Mouse (Mus musculus): ENCODE data around the gene Zfp853. TPM values are rescaled to one million over a fixed set of nuclear protein-coding genes. Genes with fewer than 3 reads are reported as not detected.
A peak's percentile ranks its signal among the peaks of the same experiment; 100 is the strongest.

Zfp853 gene
- total and polyA plus RNA-seq, 3 experiments: 0.21 TPM; not detected in 2

- no peak overlapping the region for H3K9ac ChIP-seq (ENCODE audit: insufficient read depth, low read depth)
- in situ Hi-C loops (cut with MboI; ENCODE audit: low pct_ligation_motif_present, low pct_unique_long_range_greater_than_20kb, low sequenced_read_pairs) (loop anchor here (10.0 kb wide), 1 partner anchor 80 kb away; no protein-coding TSS in a partner anchor), dilution Hi-C loops (cut with MboI; ENCODE audit: extremely low pct_ligation_motif_present, extremely low pct_unique_long_range_greater_than_20kb, low sequenced_read_pairs) (no loop called here)
- no peaks in the 10 kb centered on the region for H3K79me2 ChIP-seq (replicated peaks; ENCODE audit: control insufficient read depth, extremely low read depth, insufficient read depth, poor library complexity, severe bottlenecking)
- TF ChIP-seq MAFK (IDR thresholded peaks at IDR 0.05; ENCODE audit: insufficient replicate concordance, low read length) (peak; percentile 79), MYC (IDR thresholded peaks at IDR 0.05; ENCODE audit: low read depth, low read length) (no peak)
- peak overlapping the region; percentile 21; the same call in 1 of the 2 replicates for H3K4me2 ChIP-seq (ENCODE audit: insufficient read depth, low read depth, poor library complexity, severe bottlenecking)
- DNase-seq (ENCODE audit: extremely low read depth): no peak
- peaks cover 0 to 14% of the 10 kb centered on the region in 2 experiments for H3K36me3 ChIP-seq (replicated peaks in 1 of 2; ENCODE audit: control insufficient read depth in 1 of 2, insufficient read depth in 1 of 2, low read length in 1 of 2)
- peaks cover 5% of the 10 kb centered on the region for H3K27me3 ChIP-seq (replicated peaks)
- peaks cover 8 to 12% of the 10 kb centered on the region in 2 experiments for H3K4me1 ChIP-seq (ENCODE audit: control insufficient read depth in 1 of 2, insufficient read depth in 2 of 2)
- no peak overlapping the region for H3K27ac ChIP-seq (ENCODE audit: insufficient read depth, low read depth)
- H3K9me3 ChIP-seq (replicated peaks; ENCODE audit: low read length): no peaks in the 10 kb centered on the region
- H3K4me3 ChIP-seq (replicated peaks in 1 of 3; ENCODE audit: low read depth in 2 of 3, low read length in 2 of 3, poor library complexity in 1 of 3): no peak overlapping the region
These were observed 41.1 kb upstream of the Zfp853 start for GRCm38 (mm10) chr5:143334418-143335088.

GRCm38 (mm10) chr5:143333872-143334271 lies 40.4 kb upstream of the Zfp853 start:
- no peak overlapping the region for H3K9ac ChIP-seq (ENCODE audit: insufficient read depth, low read depth)
- peaks cover 5% of the 10 kb centered on the region for H3K27me3 ChIP-seq (replicated peaks)
- peaks cover 0 to 14% of the 10 kb centered on the region in 2 experiments for H3K36me3 ChIP-seq (replicated peaks in 1 of 2; ENCODE audit: control insufficient read depth in 1 of 2, insufficient read depth in 1 of 2, low read length in 1 of 2)
- in situ Hi-C loops (cut with MboI; ENCODE audit: low pct_ligation_motif_present, low pct_unique_long_range_greater_than_20kb, low sequenced_read_pairs) (loop anchor here (10.0 kb wide), 1 partner anchor 81 kb away; no protein-coding TSS in a partner anchor), dilution Hi-C loops (cut with MboI; ENCODE audit: extremely low pct_ligation_motif_present, extremely low pct_unique_long_range_greater_than_20kb, low sequenced_read_pairs) (no loop called here)
- H3K4me3 ChIP-seq (replicated peaks in 1 of 3; ENCODE audit: low read depth in 2 of 3, low read length in 2 of 3, poor library complexity in 1 of 3): no peak overlapping the region
- H3K4me2 ChIP-seq (ENCODE audit: insufficient read depth, low read depth, poor library complexity, severe bottlenecking): peak overlapping the region; percentile 21; the same call in 1 of the 2 replicates
- DNase-seq (ENCODE audit: extremely low read depth): peak; percentile 72
- TF ChIP-seq RCOR1 (conservative IDR thresholded peaks at IDR 0.05; ENCODE audit: low read depth, low read length): no peak
- TF ChIP-seq ZC3H11A (IDR thresholded peaks at IDR 0.05; ENCODE audit: low read depth, low read length): no peak
- TF ChIP-seq CHD1 (IDR thresholded peaks at IDR 0.05; ENCODE audit: low read depth, low read length): no peak
- TF ChIP-seq USF1 (IDR thresholded peaks at IDR 0.05; ENCODE audit: low read depth, low read length): no peak
- TF ChIP-seq CTCF (conservative IDR thresholded peaks at IDR 0.05 in 1 of 2, IDR thresholded peaks at IDR 0.05 in 1 of 2; ENCODE audit: low read depth in 2 of 2, low read length in 2 of 2): peak; percentile 62 to 82
- TF ChIP-seq JUND (conservative IDR thresholded peaks at IDR 0.05; ENCODE audit: low read depth, low read length): peak; percentile 50
- no peak for TF ChIP-seq GABPA (IDR thresholded peaks at IDR 0.05; ENCODE audit: insufficient replicate concordance, low read depth, low read length)
- TF ChIP-seq BHLHE40 (IDR thresholded peaks at IDR 0.05; ENCODE audit: low read depth, low read length): no peak
- TF ChIP-seq UBTF (IDR thresholded peaks at IDR 0.05; ENCODE audit: low read depth, low read length): no peak
- no peak for TF ChIP-seq IRF4 (IDR thresholded peaks at IDR 0.05; ENCODE audit: low read depth, low read length)
- peak; percentile 66 for TF ChIP-seq RAD21 (IDR thresholded peaks at IDR 0.05; ENCODE audit: low read depth, low read length)
- no peak for TF ChIP-seq JUN (IDR thresholded peaks at IDR 0.05; ENCODE audit: insufficient read depth, low read depth, low read length)
- TF ChIP-seq USF2 (conservative IDR thresholded peaks at IDR 0.05; ENCODE audit: low read depth, low read length): no peak
- TF ChIP-seq EP300 (IDR thresholded peaks at IDR 0.05; ENCODE audit: low read length): no peak
- TF ChIP-seq MAZ (IDR thresholded peaks at IDR 0.05; ENCODE audit: low read depth, low read length): no peak
- peak; percentile 47 for TF ChIP-seq SMC3 (IDR thresholded peaks at IDR 0.05; ENCODE audit: low read depth, low read length)
- no peak for TF ChIP-seq PAX5 (IDR thresholded peaks at IDR 0.05; ENCODE audit: low read length)
- no peak for TF ChIP-seq E2F4 (IDR thresholded peaks at IDR 0.05; ENCODE audit: insufficient replicate concordance, low read depth, low read length)
- TF ChIP-seq MAX (IDR thresholded peaks at IDR 0.05; ENCODE audit: low read length): no peak
- TF ChIP-seq MEF2A (IDR thresholded peaks at IDR 0.05; ENCODE audit: borderline replicate concordance, low read depth, low read length): no peak
- peaks cover 8 to 12% of the 10 kb centered on the region in 2 experiments for H3K4me1 ChIP-seq (ENCODE audit: control insufficient read depth in 1 of 2, insufficient read depth in 2 of 2)
- no peaks in the 10 kb centered on the region for H3K9me3 ChIP-seq (replicated peaks; ENCODE audit: low read length)
- H3K79me2 ChIP-seq (replicated peaks; ENCODE audit: control insufficient read depth, extremely low read depth, insufficient read depth, poor library complexity, severe bottlenecking): peaks cover under 1% of the 10 kb centered on the region
- no peak overlapping the region for H3K27ac ChIP-seq (ENCODE audit: insufficient read depth, low read depth)

Data from CH12.LX (cell line).